Mouse (Mus musculus): ENCODE results near the gene Srf. TPM values are rescaled to one million over a fixed set of nuclear protein-coding genes. Genes with fewer than 3 reads are reported as not detected.

Gene Srf
- total RNA-seq, 1 experiment from 2014 or later: 30.5 TPM

DNA sequence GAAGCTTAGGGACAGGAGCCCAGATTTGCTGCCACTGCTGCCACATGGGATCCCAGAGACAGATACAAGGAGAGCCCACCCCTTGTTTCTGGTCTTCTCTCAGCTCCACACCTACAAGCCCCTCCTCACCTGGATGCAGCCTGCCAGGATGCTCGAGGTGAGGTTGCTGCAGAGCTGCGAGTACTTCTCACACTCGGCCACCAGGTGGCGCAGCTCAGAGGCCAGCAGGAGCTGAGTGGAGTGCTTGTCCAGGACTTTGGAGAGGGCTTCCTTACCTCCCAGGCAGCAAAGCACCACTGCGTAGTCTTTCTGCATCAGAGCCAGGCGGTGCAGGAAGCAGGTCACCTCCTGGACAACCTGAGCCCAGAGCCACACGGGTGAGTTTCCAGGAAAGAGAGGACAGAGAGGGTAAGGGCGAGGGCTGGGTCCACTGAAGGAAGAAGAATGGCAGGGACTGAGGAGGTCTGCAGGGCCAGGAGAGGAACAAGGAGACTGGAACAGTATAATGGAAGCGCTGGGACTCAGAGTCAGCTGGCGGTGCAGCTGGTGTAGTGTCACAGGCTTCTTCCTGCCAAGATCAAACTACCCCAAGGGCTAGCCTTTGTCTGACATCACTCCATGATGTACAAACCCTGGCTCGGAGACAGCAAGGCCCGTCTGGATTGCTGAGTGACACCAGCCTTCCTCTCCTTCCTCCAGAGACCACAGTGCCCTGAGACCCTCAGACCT lies 30.2 kb downstream of the Srf start:
- peak; percentile 52 for ATAC-seq (ENCODE audit: extremely low read depth, insufficient number of reproducible peaks, low FRiP score, poor library complexity, severe bottlenecking)

DNA sequence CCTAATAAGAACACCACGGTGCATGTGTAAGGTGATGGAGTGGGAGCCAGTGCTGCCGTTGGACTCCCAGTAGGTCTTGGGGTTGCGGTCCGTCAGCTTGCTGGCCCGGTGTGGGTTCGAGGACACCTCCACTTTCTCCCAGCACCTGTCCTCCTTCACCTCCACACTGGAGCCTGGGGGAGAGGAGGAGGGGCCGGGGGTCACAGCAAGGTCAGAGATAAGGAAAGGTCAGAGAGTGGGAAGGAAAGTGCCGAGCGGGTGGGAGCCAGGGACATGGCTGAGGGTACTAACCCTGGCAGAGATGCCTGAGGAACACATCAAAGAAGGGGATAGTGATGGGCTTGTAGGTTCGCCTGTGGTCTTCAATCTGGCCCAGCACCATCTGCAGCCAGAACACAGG lies 30.9 kb downstream of the Srf start:
- no peak for ATAC-seq (ENCODE audit: extremely low read depth, insufficient number of reproducible peaks, low FRiP score, poor library complexity, severe bottlenecking)

DNA sequence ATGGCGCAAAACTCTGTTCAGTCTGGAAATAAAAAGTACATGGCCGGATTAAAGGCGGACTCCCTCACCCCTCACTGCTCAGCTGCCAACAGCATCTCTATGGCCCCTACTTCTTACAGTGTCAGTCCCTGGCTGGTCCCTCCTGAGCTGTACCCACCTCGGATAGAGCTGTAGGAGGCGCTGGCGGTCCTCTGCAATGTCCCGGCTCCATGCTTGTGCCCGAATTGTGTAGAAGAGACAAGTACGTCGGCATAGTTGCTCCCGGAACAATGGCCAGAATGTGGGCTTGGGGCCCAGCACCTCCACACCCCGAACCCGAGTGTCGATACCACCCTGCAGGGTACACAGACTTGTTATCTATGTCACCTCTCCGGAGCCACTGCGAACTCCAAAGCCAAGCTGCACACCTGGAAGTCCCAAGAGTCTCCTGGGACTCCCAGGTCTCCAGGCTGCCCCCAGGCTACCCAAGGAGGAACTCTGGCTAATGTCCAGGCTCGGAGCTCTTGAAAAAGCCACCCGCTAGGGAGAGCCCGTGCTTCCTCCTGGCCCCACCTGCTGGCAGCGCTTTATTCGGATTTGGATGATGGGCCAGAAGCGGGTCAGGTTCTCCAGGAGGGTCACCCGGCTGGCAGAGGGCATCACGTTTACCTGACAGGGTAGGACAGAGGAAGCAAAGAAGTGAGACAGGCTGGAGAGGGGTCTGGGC lies 33.9 kb downstream of the Srf start:
- no peak for ATAC-seq (ENCODE audit: extremely low read depth, insufficient number of reproducible peaks, low FRiP score, poor library complexity, severe bottlenecking)

DNA sequence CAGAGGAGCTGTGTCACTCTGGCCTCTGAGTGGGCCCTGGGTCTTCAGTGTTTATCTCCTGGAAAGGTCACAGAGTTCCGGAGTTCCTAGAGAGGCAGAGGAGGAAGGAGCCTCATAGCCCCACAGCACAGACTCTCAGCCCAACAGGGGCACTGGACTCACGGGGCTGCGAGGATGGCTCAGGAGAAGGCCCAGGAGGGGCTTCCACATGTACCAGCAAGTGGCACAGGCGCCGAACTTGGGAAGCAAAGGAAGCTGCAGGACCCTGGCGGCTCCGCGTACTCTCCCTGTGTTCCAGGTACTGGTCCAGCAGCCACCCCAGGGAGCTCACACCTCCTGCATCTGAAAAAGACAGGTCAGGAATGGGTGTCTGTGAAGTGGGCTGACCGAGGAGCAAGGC lies 34.8 kb downstream of the Srf start:
- no peak for ATAC-seq (ENCODE audit: extremely low read depth, insufficient number of reproducible peaks, low FRiP score, poor library complexity, severe bottlenecking)

DNA sequence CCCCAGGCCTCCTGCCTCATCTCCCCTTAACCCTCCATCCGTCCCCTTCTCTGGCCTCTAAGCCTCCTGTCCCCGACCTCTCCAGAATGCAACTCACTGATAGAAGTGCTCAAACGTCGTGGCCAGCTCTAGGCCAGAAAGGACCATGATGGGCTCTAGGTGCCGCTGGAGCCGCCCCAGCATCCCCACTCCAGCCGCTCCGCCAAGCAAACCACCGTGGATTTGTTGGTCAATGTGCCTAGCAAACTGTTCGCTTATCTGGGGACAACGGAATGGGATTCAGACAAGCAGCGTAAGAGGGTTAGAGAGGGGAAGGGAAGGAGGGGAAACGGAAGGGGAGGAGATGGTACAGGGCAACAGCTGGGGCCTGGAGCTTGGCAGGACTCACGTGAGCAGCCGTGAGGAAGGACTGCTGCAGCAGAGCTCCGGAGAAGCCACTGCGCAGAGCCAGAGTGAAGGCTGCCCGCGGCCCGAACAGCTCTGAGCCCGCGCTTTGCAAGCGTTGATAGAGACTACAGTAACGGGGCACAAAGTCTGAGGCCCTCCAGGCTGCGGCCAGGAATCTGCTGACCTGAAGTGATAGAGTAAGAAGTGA lies 35.5 kb downstream of the Srf start:
- no peak for ATAC-seq (ENCODE audit: extremely low read depth, insufficient number of reproducible peaks, low FRiP score, poor library complexity, severe bottlenecking)

DNA sequence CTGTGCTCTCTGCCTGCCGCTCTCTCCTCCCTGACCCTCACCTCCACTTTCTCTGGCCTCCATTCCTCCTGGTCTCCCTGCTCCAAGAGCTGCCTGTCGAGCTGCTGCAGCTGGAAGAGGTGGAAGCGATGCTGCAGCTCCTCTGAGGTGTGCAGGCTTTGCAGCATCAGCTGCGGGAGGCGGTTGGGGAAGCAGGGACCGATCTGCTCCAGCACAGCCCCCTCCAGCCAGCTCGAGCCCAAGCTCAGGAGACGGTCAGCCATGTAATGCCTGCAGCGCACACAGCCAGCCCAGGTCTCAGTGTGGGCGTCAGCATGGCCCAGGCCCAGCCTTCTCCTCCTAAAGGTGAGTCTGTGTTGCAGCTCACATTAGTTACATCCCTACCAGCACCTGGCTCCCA lies 36.0 kb downstream of the Srf start:
- ATAC-seq (ENCODE audit: extremely low read depth, insufficient number of reproducible peaks, low FRiP score, poor library complexity, severe bottlenecking): no peak

DNA sequence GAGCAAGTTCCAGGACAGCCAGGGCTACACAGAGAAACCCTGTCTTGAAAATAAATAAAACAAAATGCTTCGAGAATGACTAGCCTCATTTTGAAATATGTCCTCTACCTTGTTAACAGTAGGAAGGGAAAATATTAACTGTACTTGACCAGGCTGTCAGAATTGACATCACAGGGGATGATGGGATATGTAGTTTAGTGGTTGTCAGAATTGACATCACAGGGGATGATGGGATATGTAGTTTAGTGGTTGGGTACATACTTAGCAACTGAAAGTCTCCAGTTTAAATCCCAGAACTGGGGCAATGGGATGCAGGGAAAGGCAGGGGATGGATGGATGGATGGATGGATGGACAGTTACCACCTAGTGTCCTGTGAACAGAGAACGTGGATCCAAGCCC lies 42.6 kb downstream of the Srf start:
- no peak for ATAC-seq (ENCODE audit: extremely low read depth, insufficient number of reproducible peaks, low FRiP score, poor library complexity, severe bottlenecking)

DNA sequence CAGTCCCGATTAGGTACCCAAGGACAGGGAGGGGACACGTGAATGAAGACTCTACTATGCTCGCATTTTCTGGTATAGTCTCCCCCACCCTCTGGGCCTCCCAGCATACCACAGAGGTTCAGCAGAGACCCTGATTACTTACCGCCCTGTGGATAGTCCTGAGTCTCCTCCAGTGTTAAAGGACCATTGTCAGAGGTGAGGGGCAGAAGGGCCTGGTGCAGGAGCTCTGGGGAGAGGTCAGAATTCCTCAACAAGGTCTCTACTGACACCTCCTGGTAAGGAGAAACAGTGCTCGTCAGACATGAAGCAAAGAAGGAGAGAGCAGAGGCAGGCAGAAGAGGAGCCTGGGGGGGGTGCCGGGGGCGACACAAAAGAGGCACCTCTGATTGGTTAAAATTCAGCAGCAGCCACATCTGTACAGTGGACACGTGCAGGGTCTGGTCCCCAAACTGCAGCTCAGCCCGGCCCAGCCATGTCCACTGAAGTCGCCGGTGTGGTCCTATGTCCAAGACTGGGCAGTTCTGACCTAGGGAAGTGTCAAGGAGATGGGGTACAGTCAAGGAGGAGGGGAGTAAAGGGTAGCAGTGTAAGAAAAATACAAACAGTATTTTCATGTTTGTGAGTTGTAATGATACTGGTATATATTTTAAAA lies 44.8 kb downstream of the Srf start:
- no peak for ATAC-seq (ENCODE audit: extremely low read depth, insufficient number of reproducible peaks, low FRiP score, poor library complexity, severe bottlenecking)

DNA sequence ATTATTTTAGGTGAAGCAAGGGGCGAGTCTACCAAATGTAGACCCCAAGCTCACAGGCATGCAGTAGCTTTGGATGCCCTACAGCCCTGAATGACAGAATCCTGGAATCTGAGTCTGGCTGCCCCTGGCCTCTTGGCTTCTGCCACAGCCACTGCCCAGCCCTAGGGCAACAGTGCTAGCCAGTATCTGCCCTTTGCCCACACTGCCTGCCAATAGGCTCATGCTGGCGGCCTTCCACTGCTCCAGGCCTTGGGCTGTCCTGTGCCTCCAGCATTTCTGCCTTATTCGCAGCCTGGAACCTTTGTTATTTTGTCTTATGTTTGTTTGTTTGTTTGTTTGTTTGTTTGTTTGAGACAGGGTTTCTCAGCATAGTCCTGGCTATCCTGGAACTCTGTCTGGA lies 50.4 kb downstream of the Srf start:
- ATAC-seq (ENCODE audit: extremely low read depth, insufficient number of reproducible peaks, low FRiP score, poor library complexity, severe bottlenecking): no peak

DNA sequence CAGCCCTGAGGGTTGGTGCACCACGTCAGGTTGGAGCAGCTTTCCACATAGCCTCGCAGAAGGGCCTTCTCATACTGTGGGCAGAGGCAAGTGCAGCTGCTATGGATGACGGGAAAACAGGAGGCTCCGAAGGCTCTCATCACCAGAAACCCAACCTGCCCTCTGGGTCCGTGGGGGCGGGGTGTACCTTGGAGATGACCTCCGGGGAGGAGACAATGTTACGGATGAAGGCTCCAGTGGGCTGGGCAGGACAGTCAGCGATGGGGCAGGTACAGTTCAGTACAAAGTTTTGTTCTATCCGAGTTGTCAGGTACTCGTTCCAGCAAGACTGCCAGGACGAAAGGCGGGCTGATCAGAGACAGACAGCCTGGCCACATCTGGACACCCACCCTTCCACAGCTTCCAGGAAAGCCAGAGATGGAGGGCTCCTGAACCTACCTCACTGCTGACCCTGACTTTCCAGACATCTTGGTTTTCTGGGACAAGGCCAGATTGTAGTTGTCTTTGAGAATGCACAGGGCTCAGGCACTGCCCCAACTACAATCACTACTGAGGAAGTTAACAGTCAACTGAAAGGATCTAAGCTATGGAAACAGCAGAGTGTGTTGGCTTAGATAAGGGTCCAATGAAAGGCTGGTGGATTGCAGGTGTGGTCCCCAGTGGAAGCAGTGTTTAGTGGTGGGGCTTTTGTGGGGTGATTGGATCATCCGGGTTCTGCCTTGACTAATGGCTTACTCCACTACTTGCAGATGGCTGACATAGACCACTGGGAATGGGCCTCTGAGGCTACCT lies 51.9 kb downstream of the Srf start:
- ATAC-seq (ENCODE audit: extremely low read depth, insufficient number of reproducible peaks, low FRiP score, poor library complexity, severe bottlenecking): no peak

DNA sequence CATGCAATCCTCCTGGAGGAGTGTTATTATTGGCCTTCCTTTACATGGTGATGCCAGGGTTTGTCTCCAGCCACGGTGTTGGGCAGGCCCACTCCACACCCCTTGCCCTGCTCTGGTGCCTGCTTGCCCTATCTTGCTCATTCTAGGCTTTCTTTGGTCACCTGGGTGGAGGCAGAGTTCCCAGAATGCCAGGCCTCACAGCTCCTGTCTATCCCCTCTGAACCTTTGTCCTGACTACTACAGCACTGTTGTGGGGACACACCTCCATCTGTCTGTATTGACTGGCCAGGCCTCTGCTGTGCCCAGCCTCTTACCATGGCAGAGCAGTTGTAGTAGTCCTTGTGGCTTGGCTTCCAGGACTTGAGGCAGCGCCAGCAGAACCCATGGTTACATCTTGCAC lies 53.2 kb downstream of the Srf start:
- no peak for ATAC-seq (ENCODE audit: extremely low read depth, insufficient number of reproducible peaks, low FRiP score, poor library complexity, severe bottlenecking)

Other genes with a start within 250 kb of the Srf start
- gene Abcc10, start 227.8 kb downstream of the Srf start, total RNA-seq (2017): 3.1 and 3.4 TPM in 2 replicates
- 216 and 260 TPM in 2 replicates for gene Zfp318, start 172.4 kb downstream of the Srf start, total RNA-seq (2017)
- gene Crip3, start 127.2 kb downstream of the Srf start, total RNA-seq (2017): 2.3 and 4.3 TPM in 2 replicates
- gene Slc22a7, start 117.7 kb downstream of the Srf start, total RNA-seq (2017): not detected in 2 replicates
- 2.2 and 2.3 TPM in 2 replicates for gene Ttbk1, start 68.5 kb downstream of the Srf start, total RNA-seq (2017)
- gene Dnph1, start 59.5 kb downstream of the Srf start, total RNA-seq (2017): not detected in 2 replicates
- 5.5 and 7.9 TPM in 2 replicates for gene Cul9, start 9.8 kb downstream of the Srf start, total RNA-seq (2017)
- not detected in 2 replicates for gene Ptk7, start 73.3 kb upstream of the Srf start, total RNA-seq (2017)
- gene Klc4, start 89.8 kb upstream of the Srf start, total RNA-seq (2017): 30.7 and 31.0 TPM in 2 replicates
- gene Mrpl2, start 90.1 kb upstream of the Srf start, total RNA-seq (2017): 27.3 and 37.8 TPM in 2 replicates
- 5.2 and 7.9 TPM in 2 replicates for gene Cul7, start 94.2 kb upstream of the Srf start, total RNA-seq (2017)
- 33.6 and 34.3 TPM in 2 replicates for gene Rrp36, start 118.2 kb upstream of the Srf start, total RNA-seq (2017)
- 62.5 and 68.0 TPM in 2 replicates for gene Mea1, start 122.6 kb upstream of the Srf start, total RNA-seq (2017)
- gene Klhdc3, start 124.7 kb upstream of the Srf start, total RNA-seq (2017): 26.7 and 26.9 TPM in 2 replicates
- 28.6 and 32.7 TPM in 2 replicates for gene Ppp2r5d, start 148.9 kb upstream of the Srf start, total RNA-seq (2017)
- gene Pex6, start 155.3 kb upstream of the Srf start, total RNA-seq (2017): 16.5 and 17.7 TPM in 2 replicates
- gene Gnmt, start 173.0 kb upstream of the Srf start, total RNA-seq (2017): 1.3 and 1.5 TPM in 2 replicates
- 104 and 105 TPM in 2 replicates for gene Cnpy3, start 196.0 kb upstream of the Srf start, total RNA-seq (2017)
- gene Ptcra, start 207.5 kb upstream of the Srf start, total RNA-seq (2017): 0.35 and 0.74 TPM in 2 replicates
- gene 2310039H08Rik, start 216.5 kb upstream of the Srf start, total RNA-seq (2017): 4.8 and 5.6 TPM in 2 replicates
- 61.3 and 62.4 TPM in 2 replicates for gene Rpl7l1, start 226.5 kb upstream of the Srf start, total RNA-seq (2017)